Mouse (Mus musculus) G1E (cell line): ENCODE measurements around the gene Stx3. TPM values are rescaled to one million over a fixed set of nuclear protein-coding genes. Genes with fewer than 3 reads are reported as not detected.
A peak's percentile ranks its signal among the peaks of the same experiment; 100 is the strongest.

Experiments
- ATAC-seq: 2 replicates; pipeline ENCODE4 v1.8.0; 2016; ENCODE audit warnings: mild to moderate bottlenecking; ENCODE audit not compliant: insufficient number of reproducible peaks, poor library complexity, low FRiP score, severe bottlenecking; ENCODE audit errors: extremely low read depth
- DNase-seq: peaks from one replicate; pipeline ENCODE4 v3.0.0; 2012; ENCODE audit warnings: low spot score
- H3K27me3 ChIP-seq: 2 replicates; pipeline ENCODE4 v1.6.1; 2012; ENCODE audit warnings: mild to moderate bottlenecking, low read length, inconsistent platforms; ENCODE audit not compliant: insufficient read depth
- H3K36me3 ChIP-seq: replicated peaks from 2 replicates; pipeline ENCODE3; 2012; ENCODE audit warnings: mild to moderate bottlenecking, inconsistent platforms
- H3K4me1 ChIP-seq: 2 replicates; pipeline ENCODE4 v1.6.1; 2012; ENCODE audit warnings: low read depth, low read length, inconsistent platforms, mixed read lengths; ENCODE audit not compliant: insufficient read depth
- H3K4me3 ChIP-seq: 2 replicates; pipeline ENCODE4 v1.5.1; 2012; ENCODE audit warnings: low read depth, mild to moderate bottlenecking, inconsistent platforms, low read length, moderate library complexity, mixed read lengths
- H3K9me3 ChIP-seq: replicated peaks from 2 replicates; pipeline ENCODE4 v1.6.1; 2012; ENCODE audit warnings: inconsistent platforms
- CTCF ChIP-seq: IDR thresholded peaks from 2 replicates; pipeline ENCODE4 v1.5.1; 2012; ENCODE audit warnings: low read depth, low read length, inconsistent platforms, mixed read lengths
- GATA1 ChIP-seq: IDR thresholded peaks from 2 replicates; pipeline ENCODE4 v1.6.1; 2012; ENCODE audit warnings: borderline replicate concordance, low read length, inconsistent platforms, mixed read lengths
- GATA2 ChIP-seq: IDR thresholded peaks from 2 replicates; pipeline ENCODE4 v1.6.1; 2012; ENCODE audit warnings: low read depth, low read length, inconsistent platforms, borderline replicate concordance
- POLR2AphosphoS5 ChIP-seq: IDR thresholded peaks from 2 replicates; pipeline ENCODE4 v1.6.1; 2012; ENCODE audit warnings: low read depth, low read length, inconsistent platforms; ENCODE audit not compliant: insufficient replicate concordance
- TAL1 ChIP-seq: conservative IDR thresholded peaks from 2 replicates; pipeline ENCODE4 v1.6.1; 2012; ENCODE audit warnings: low read depth, low read length, inconsistent platforms, mixed read lengths
- polyA plus RNA-seq: library from polyadenylated mRNA; stranded (reverse); fragments of >175 nt; gene quantifications from 2 replicates; pipeline ENCODE4 v1.2.3, GENCODE M21; 2012
- total RNA-seq, 2 experiments: library from RNA; stranded (forward) in 1 of 2; stranded (reverse) in 1 of 2; fragments of 200-1000 nt in 1 of 2; fragments of >200 nt in 1 of 2; fragmentation: Nextera tagmentation in 1 of 2; gene quantifications; 2 replicates each; pipeline ENCODE4 v1.2.3; 2014 to 2017

The Stx3 gene
- total and polyA plus RNA-seq, 3 experiments: 1.3 TPM; not detected in 2

DNA sequence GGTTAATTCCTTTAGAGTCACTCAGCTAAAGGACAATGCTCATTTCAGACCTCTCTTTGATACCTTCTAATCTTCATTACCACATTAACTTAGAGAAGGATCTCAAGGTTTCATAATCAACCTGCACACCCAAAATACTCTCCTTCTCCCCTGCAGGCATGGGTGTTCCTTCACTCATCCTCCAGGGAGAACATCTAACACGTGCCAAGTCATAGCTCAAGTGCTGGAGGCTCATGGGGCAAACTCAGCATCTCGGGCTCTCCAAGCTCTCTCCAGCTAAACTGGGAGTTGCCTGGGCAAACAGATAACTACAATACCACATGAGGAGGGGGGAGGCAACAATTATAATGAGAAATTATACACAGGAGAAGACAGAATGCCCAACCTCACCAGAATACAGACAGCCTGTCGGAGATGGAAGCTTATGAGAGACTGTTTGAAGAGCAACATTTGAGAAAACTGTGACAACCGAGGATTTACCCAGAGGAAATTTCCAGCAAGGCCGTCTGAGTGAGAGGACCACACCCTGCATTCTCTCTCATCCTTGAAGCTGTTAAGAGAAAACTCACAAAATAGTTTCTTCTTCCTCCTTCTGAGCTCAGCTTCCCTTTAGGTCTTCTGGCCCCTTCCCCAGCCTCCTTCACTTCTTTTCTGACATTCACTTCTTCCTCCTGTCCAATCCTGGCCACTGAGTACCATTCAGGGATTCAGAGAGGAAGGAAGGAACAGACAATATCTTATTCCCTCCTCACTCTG is 9.0 kb downstream of the Stx3 start:
- peaks cover 4% of the 10 kb centered on the region; the same call in 1 of the 2 replicates for H3K4me1 ChIP-seq
- no peaks in the 10 kb centered on the region for H3K36me3 ChIP-seq
- H3K4me3 ChIP-seq: no peak overlapping the region
- no peaks in the 10 kb centered on the region for H3K9me3 ChIP-seq
- ATAC-seq: no peak
- TF ChIP-seq CTCF (no peak), GATA1 (no peak), GATA2 (no peak), POLR2AphosphoS5 (no peak), TAL1 (no peak)
- peaks cover 34% of the 10 kb centered on the region for H3K27me3 ChIP-seq
- DNase-seq: no peak

DNA sequence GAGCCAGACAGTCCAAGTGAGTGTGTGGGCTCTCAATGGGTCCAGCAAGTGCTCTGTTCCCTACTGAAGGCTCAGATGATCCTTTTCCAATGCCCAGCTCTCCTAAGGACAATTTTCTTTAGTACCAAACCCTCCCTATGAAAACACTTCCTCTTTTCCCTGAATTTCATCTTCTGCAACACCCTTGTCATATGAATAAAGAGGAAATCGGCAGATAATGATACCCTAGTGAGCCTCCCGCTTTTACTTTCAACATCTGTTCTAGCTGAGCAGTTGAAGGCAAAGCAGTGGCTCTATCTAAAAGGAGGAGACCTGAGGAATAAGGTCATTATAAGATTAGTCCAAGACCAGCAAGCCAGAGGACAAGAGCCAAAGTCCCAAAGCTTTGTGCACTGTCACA is 10.8 kb downstream of the Stx3 start:
- ATAC-seq: no peak
- DNase-seq: no peak
- peaks cover 4% of the 10 kb centered on the region; the same call in 1 of the 2 replicates for H3K4me1 ChIP-seq

DNA sequence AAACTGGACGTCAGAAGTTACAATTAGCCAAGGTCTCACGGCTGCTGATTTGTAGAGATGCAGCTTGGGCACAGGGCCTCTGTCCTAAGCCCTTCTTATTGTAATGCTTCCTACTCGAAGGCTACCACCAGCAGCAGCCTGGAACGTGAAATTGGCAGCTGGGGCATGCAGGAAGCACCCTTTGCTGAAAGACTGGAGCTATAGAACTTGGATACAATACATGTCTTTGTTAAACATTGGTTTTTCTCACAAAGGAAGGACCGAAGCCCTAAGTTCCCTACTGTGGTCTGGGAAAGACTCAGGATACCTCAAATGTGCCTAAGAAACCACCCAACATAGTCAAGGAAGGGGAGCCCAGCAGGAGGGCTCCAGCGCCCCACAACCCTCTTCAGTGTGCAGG is 11.4 kb downstream of the Stx3 start:
- H3K4me3 ChIP-seq: no peak overlapping the region
- H3K36me3 ChIP-seq: no peaks in the 10 kb centered on the region
- ATAC-seq: no peak
- TF ChIP-seq TAL1 (no peak), GATA2 (no peak), POLR2AphosphoS5 (no peak), CTCF (no peak), GATA1 (no peak)
- H3K4me1 ChIP-seq: peaks cover 4% of the 10 kb centered on the region; the same call in 1 of the 2 replicates
- DNase-seq: no peak
- H3K27me3 ChIP-seq: peaks cover 16% of the 10 kb centered on the region
- H3K9me3 ChIP-seq: no peaks in the 10 kb centered on the region

More for the DNA sequence above, 10.8 kb downstream of the Stx3 start:
- Histone ChIP-seq H3K9me3 (no peaks in the 10 kb centered on the region), H3K36me3 (no peaks in the 10 kb centered on the region), H3K27me3 (peaks cover 18% of the 10 kb centered on the region), H3K4me3 (no peak overlapping the region)
- TF ChIP-seq TAL1 (no peak), CTCF (no peak), GATA1 (no peak), POLR2AphosphoS5 (no peak), GATA2 (no peak)

DNA sequence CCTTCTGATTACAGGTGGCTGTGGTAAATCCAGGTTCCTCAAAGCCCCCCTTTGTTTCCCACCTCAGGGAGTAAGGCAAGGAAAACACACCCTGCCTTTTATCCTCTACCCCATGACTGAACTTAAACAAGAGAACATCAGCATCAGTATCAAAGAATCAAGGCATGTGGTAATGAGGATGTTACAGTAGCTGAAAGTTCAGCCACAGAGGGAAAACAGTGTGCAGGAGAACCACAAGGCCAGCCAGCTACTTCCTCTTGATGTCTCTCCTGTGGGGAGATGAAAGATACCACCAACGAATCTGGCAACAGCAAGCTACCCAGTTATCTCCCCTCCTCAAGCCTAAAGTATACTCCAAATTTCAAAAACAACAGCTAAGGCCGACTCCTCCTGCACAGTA is 12.0 kb downstream of the Stx3 start:
- H3K4me1 ChIP-seq: peaks cover 4% of the 10 kb centered on the region; the same call in 1 of the 2 replicates
- DNase-seq: no peak

DNA sequence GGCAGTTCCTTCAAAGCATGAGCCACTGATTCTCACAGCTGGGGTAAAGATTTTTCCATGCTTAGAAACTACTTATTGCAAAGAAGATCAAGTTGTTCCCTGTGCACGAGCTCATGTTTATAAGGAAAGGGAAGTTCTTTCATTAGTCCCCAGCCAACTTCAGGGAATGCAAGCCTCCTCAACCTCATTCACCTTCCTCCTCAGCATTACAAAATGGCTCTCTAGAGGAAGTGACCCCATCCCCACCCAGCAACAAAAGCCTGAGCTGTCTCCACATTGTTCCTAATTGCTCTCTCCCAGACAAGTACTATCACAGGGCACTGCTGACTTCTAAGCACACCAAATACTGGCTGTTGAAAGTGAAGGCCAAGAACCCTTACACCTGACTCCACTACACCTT is 14.8 kb downstream of the Stx3 start:
- no peak for ATAC-seq
- TF ChIP-seq GATA1: no peak
- no peak for TF ChIP-seq GATA2
- no peak for TF ChIP-seq CTCF
- TF ChIP-seq TAL1: no peak
- TF ChIP-seq POLR2AphosphoS5: no peak
- Histone ChIP-seq H3K36me3 (no peaks in the 10 kb centered on the region), H3K4me1 (peaks cover 4% of the 10 kb centered on the region; the same call in 1 of the 2 replicates), H3K27me3 (peaks cover 10% of the 10 kb centered on the region), H3K4me3 (no peak overlapping the region), H3K9me3 (peaks cover 3% of the 10 kb centered on the region)
- DNase-seq: no peak

More for the DNA sequence above, 12.0 kb downstream of the Stx3 start:
- H3K4me3 ChIP-seq: no peak overlapping the region
- no peak for TF ChIP-seq POLR2AphosphoS5
- no peak for TF ChIP-seq GATA2
- no peak for TF ChIP-seq GATA1
- TF ChIP-seq CTCF: no peak
- TF ChIP-seq TAL1: no peak
- peaks cover 16% of the 10 kb centered on the region for H3K27me3 ChIP-seq
- ATAC-seq: peak; percentile 60
- H3K36me3 ChIP-seq: no peaks in the 10 kb centered on the region
- no peaks in the 10 kb centered on the region for H3K9me3 ChIP-seq

DNA sequence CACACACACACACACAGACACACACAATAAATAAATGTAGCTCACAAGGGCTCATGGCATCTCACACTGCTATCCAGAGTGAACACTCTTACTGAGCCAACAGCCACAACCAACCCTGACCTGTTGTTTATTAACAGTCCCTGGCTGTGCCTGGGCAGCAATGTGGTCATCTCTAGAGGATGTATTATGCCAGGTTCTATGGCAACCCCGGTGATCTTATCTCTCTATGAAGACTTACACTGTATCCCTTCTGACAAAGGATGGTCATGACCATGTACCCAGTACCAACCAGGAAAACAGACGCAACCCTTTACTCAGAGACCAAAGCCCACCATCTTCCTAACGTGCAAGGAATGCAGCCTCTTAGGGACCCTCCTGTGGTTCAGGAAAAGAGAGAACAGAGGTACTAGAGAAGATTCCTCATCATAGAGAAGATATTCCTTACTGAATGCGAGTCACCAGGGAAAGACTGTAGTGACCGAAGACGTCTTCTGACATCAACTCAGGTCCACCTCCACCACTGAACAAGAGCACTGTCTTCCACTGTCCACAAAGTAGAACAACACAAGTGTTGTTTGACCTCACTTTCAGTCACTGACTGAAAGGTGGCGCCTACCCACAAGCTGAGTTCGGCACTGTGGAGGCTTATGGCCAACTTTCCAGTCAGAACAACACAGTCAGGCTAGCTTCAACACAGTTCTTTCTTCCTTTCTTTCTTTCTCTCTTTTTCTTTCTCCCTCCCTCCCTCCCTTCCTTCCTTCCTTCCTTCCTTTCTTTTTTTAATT is 18.5 kb downstream of the Stx3 start:
- DNase-seq: no peak
- H3K4me3 ChIP-seq: no peak overlapping the region
- TF ChIP-seq GATA1 (no peak), GATA2 (no peak), CTCF (no peak), TAL1 (no peak)
- H3K9me3 ChIP-seq: peaks cover 3% of the 10 kb centered on the region
- 0 out of 2 replicates have a peak, but pooled peaks cover 2% of the 10 kb centered on the region for H3K27me3 ChIP-seq
- no peaks in the 10 kb centered on the region for H3K36me3 ChIP-seq
- no peak for ATAC-seq
- H3K4me1 ChIP-seq: no peaks in the 10 kb centered on the region
